Mouse (Mus musculus) stomach, postnatal 0 days (tissue): ENCODE data around the gene Pitx2.

Experiments
- CTCF ChIP-seq: IDR thresholded peaks from 2 replicates; pipeline ENCODE4 v1.5.1; 2016; ENCODE audit warnings: antibody characterized with exemption, low read depth, mild to moderate bottlenecking, moderate library complexity
- EP300 ChIP-seq: optimal IDR thresholded peaks from 2 replicates; pipeline ENCODE3; 2016; ENCODE audit warnings: antibody characterized with exemption

- TF ChIP-seq EP300 (no peak), CTCF (no peak)
These were observed 29.3 kb upstream of the Pitx2 start for GRCm38 (mm10) chr3:129170416-129170815.
